Mouse (Mus musculus) liver, embryonic 13.5 days (tissue): ENCODE results near the gene Pld4. TPM values are rescaled to one million over a fixed set of nuclear protein-coding genes. Genes with fewer than 3 reads are reported as not detected.

Experiments
- ATAC-seq: fragments of 200-750 bp; cut with Nextera tagmentation; 2 replicates; pipeline ENCODE4 v1.8.0; 2017; ENCODE audit warnings: low read depth, mild to moderate bottlenecking, moderate number of reproducible peaks, moderate library complexity
- DNase-seq: peaks from one replicate; pipeline ENCODE4 v3.0.0; 2022
- H3K27ac ChIP-seq: fragments of 300-500 bp; sonication (generic); 2 replicates; pipeline ENCODE4 v1.5.1; 2015; ENCODE audit warnings: moderate library complexity, mild to moderate bottlenecking, inconsistent platforms
- H3K27me3 ChIP-seq: fragments of 300-500 bp; sonication (generic); 2 replicates; pipeline ENCODE4 v1.6.1; 2015; ENCODE audit warnings: mild to moderate bottlenecking, inconsistent platforms
- H3K36me3 ChIP-seq: fragments of 300-500 bp; sonication (generic); 2 replicates; pipeline ENCODE4 v1.6.1; 2015; ENCODE audit warnings: mild to moderate bottlenecking, inconsistent platforms
- H3K4me1 ChIP-seq: fragments of 300-500 bp; sonication (generic); replicated peaks from 2 replicates; pipeline ENCODE4 v1.6.1; 2015; ENCODE audit warnings: inconsistent platforms
- H3K4me2 ChIP-seq: fragments of 300-500 bp; sonication (generic); 2 replicates; pipeline ENCODE4 v1.6.1; 2015; ENCODE audit warnings: inconsistent platforms, mild to moderate bottlenecking, moderate library complexity
- H3K4me3 ChIP-seq: fragments of 300-500 bp; sonication (generic); replicated peaks from 2 replicates; pipeline ENCODE4 v1.5.1; 2015; ENCODE audit warnings: mild to moderate bottlenecking, inconsistent platforms
- H3K9ac ChIP-seq: fragments of 300-500 bp; sonication (generic); 2 replicates; pipeline ENCODE4 v1.6.1; 2015; ENCODE audit warnings: mild to moderate bottlenecking, inconsistent platforms
- H3K9me3 ChIP-seq: fragments of 300-500 bp; sonication (generic); replicated peaks from 2 replicates; pipeline ENCODE4 v1.6.1; 2016; ENCODE audit warnings: inconsistent platforms
- WGBS: fragments of 180-500 bp; shearing (Covaris S2); methylation state at CpG from one replicate; pipeline ENCODE4 v1.1.7; 2015; ENCODE audit not compliant: insufficient replicate concordance; 5-methylcytosine and 5-hydroxymethylcytosine counted together
- polyA plus RNA-seq: library from polyadenylated mRNA; unstranded; fragments of >200 nt; fragmentation: Nextera tagmentation; extraction: Ambion mirVana; gene quantifications from 2 replicates; pipeline ENCODE4 v1.2.1, GENCODE M21; 2015

Gene Pld4
- polyA plus RNA-seq, 1 experiment from 2014 or later: 9.6 TPM

DNA sequence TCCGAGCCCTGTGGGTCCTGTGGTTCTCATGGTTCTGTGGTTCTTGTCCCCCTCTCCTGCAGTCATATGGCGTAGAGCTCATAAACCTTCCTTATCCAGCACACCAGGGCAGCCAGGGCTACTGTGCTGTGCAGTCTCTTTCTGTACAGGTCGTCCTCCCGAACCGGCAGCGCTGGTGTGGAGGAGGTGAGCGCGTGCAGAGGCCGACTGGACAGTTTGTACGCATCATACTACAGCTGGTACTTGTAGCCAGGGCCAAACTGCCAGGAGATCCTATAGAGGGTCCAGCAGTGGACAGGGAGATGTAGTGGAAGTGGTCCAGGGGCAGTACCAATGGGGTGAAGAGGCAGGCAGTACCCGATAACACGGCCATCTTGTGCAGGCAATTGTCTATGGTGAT, 9.5 kb upstream of the Pld4 start:
- H3K9ac ChIP-seq: no peak overlapping the region
- no peaks in the 10 kb centered on the region; the same call in 1 of the 2 replicates for H3K4me1 ChIP-seq
- H3K9me3 ChIP-seq: no peaks in the 10 kb centered on the region
- no peak overlapping the region for H3K27ac ChIP-seq
- DNase-seq (no peak), ATAC-seq (no peak)
- H3K4me3 ChIP-seq: no peak overlapping the region
- H3K4me2 ChIP-seq: no peak overlapping the region
- 73% methylated on average over 12 of the region's 12 CpGs for WGBS
- H3K27me3 ChIP-seq: peaks cover 16% of the 10 kb centered on the region; the same call in 1 of the 2 replicates
- H3K36me3 ChIP-seq: no peaks in the 10 kb centered on the region

DNA sequence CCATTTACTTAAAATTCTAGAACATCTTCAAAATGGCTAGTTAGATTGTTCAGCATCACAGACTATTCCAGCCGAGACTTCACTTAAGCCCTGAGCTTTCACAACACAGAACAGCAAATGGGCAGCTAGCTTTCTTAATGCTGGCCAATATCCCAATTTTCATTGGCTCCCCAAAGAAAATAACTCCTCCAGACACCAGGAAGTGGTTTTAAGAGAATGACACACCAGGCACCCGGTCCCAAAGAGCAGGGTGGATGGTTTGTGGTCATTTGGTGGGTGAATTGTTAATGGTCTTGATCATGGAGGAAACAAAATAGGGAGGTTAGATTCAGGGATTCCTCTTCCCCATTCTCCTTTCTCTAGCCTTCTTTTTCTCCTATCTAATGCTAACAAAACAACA, 8.1 kb upstream of the Pld4 start:
- H3K4me2 ChIP-seq: no peak overlapping the region
- no peak overlapping the region for H3K4me3 ChIP-seq
- WGBS: 18% methylated on average over 2 of the region's 2 CpGs
- ATAC-seq (no peak), DNase-seq (no peak)
- no peaks in the 10 kb centered on the region for H3K36me3 ChIP-seq
- no peaks in the 10 kb centered on the region for H3K9me3 ChIP-seq
- no peak overlapping the region for H3K27ac ChIP-seq
- H3K9ac ChIP-seq: no peak overlapping the region
- H3K27me3 ChIP-seq: peaks cover 16% of the 10 kb centered on the region; the same call in 1 of the 2 replicates
- H3K4me1 ChIP-seq: no peaks in the 10 kb centered on the region; the same call in 1 of the 2 replicates

GRCm38 (mm10) chr12:112755900-112756299, 4.6 kb upstream of the Pld4 start:
- Histone ChIP-seq H3K9ac (no peak overlapping the region), H3K4me2 (no peak overlapping the region), H3K27ac (no peak overlapping the region), H3K27me3 (0 out of 2 replicates have a peak, but pooled peaks cover 8% of the 10 kb centered on the region), H3K9me3 (no peaks in the 10 kb centered on the region), H3K4me3 (no peak overlapping the region), H3K4me1 (no peaks in the 10 kb centered on the region; the same call in 1 of the 2 replicates), H3K36me3 (no peaks in the 10 kb centered on the region)
- no peak for ATAC-seq
- 42% methylated on average over 4 of the region's 4 CpGs for WGBS
- no peak for DNase-seq

GRCm38 (mm10) chr12:112757896-112758295, 2.6 kb upstream of the Pld4 start:
- no peak for DNase-seq
- no peak overlapping the region for H3K4me3 ChIP-seq
- ATAC-seq: no peak

DNA sequence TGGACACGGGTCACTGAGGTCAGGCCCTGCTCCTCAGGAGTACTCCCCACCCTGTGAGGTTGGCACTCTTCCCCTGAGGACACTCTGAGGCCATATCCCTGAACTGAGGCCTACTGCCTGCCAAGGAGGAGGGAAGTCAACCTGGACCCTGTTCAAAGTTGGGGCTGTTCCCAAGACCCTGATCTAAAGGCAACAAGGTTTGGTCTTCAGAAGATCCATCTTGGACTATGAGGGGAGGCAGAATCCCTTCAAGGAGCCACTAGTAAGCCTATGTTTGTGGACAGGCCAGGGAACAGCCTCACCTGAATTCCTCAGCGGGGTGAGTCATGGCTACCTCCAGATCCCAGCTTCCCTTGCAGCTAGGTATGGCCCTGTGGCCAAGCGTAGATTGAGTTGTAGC, 984 bp upstream of the Pld4 start:
- no peaks in the 10 kb centered on the region for H3K36me3 ChIP-seq
- no peak for ATAC-seq
- 0 out of 2 replicates have a peak, but pooled peaks cover 4% of the 10 kb centered on the region for H3K27me3 ChIP-seq
- H3K4me1 ChIP-seq: no peaks in the 10 kb centered on the region; the same call in 1 of the 2 replicates
- no peaks in the 10 kb centered on the region for H3K9me3 ChIP-seq
- H3K9ac ChIP-seq: no peak overlapping the region
- H3K27ac ChIP-seq: no peak overlapping the region
- no peak overlapping the region for H3K4me2 ChIP-seq
- no peak for DNase-seq
- H3K4me3 ChIP-seq: no peak overlapping the region
- WGBS: 51% methylated on average over 3 of the region's 3 CpGs

More at GRCm38 (mm10) chr12:112757896-112758295, 2.6 kb upstream of the Pld4 start:
- Histone ChIP-seq H3K4me1 (no peaks in the 10 kb centered on the region; the same call in 1 of the 2 replicates), H3K27ac (no peak overlapping the region), H3K27me3 (0 out of 2 replicates have a peak, but pooled peaks cover 4% of the 10 kb centered on the region), H3K9ac (no peak overlapping the region), H3K9me3 (no peaks in the 10 kb centered on the region), H3K36me3 (no peaks in the 10 kb centered on the region), H3K4me2 (no peak overlapping the region)
- WGBS: 69% methylated on average over 5 of the region's 5 CpGs

GRCm38 (mm10) chr12:112761411-112761810, 956 bp downstream of the Pld4 start:
- Histone ChIP-seq H3K27ac (no peak overlapping the region), H3K9ac (no peak overlapping the region), H3K27me3 (no peaks in the 10 kb centered on the region), H3K4me2 (peak overlapping the region; percentile 12; the same call in 1 of the 2 replicates), H3K4me1 (no peaks in the 10 kb centered on the region; the same call in 1 of the 2 replicates), H3K9me3 (no peaks in the 10 kb centered on the region), H3K4me3 (no peak overlapping the region), H3K36me3 (no peaks in the 10 kb centered on the region)
- ATAC-seq (no peak), DNase-seq (no peak)
- WGBS: 22% methylated on average over 4 of the region's 4 CpGs

DNA sequence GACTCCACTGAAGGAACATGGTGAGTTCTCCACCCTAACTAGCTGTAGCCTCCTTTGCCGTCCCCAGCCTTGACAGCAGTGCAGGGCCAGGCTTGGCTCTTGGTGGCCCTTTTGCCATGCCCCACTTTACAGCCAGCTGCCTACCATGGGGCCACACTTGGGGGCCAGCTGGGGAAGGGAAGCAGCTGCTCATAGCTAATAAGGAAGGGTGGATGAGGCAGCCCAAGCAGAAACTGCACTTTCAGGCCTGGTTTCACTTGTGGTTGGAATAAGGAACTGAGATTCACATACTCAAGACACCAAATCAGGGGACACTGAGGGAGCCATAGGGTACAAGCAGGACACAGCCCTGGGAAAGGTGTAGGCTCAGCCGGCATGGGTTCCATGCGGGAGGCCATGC, 1.6 kb downstream of the Pld4 start:
- H3K9me3 ChIP-seq: no peaks in the 10 kb centered on the region
- no peak overlapping the region for H3K9ac ChIP-seq
- no peak overlapping the region for H3K27ac ChIP-seq
- no peak overlapping the region for H3K4me3 ChIP-seq
- peak overlapping the region; percentile 12; the same call in 1 of the 2 replicates for H3K4me2 ChIP-seq
- 57% methylated on average over 3 of the region's 3 CpGs for WGBS
- no peak for DNase-seq
- H3K36me3 ChIP-seq: no peaks in the 10 kb centered on the region
- no peaks in the 10 kb centered on the region; the same call in 1 of the 2 replicates for H3K4me1 ChIP-seq
- ATAC-seq: 0 out of 2 replicates have a peak, but pooled peaks have one; percentile 12
- H3K27me3 ChIP-seq: no peaks in the 10 kb centered on the region

GRCm38 (mm10) chr12:112763176-112763575, 2.7 kb downstream of the Pld4 start:
- Histone ChIP-seq H3K36me3 (no peaks in the 10 kb centered on the region), H3K27ac (no peak overlapping the region), H3K27me3 (no peaks in the 10 kb centered on the region), H3K9ac (no peak overlapping the region), H3K4me3 (no peak overlapping the region), H3K4me2 (no peak overlapping the region), H3K4me1 (no peaks in the 10 kb centered on the region; the same call in 1 of the 2 replicates), H3K9me3 (no peaks in the 10 kb centered on the region)
- 54% methylated on average over 4 of the region's 4 CpGs for WGBS
- DNase-seq (no peak), ATAC-seq (no peak)

GRCm38 (mm10) chr12:112764141-112764540, 3.7 kb downstream of the Pld4 start:
- ATAC-seq: no peak
- no peaks in the 10 kb centered on the region for H3K9me3 ChIP-seq
- H3K4me1 ChIP-seq: no peaks in the 10 kb centered on the region; the same call in 1 of the 2 replicates
- H3K4me2 ChIP-seq: no peak overlapping the region
- WGBS: 58% methylated on average over 5 of the region's 5 CpGs
- no peak overlapping the region for H3K27ac ChIP-seq
- no peaks in the 10 kb centered on the region for H3K36me3 ChIP-seq
- no peaks in the 10 kb centered on the region for H3K27me3 ChIP-seq
- no peak overlapping the region for H3K4me3 ChIP-seq
- no peak for DNase-seq
- H3K9ac ChIP-seq: no peak overlapping the region

- WGBS: 62% methylated on average over 7 of the region's 7 CpGs
- no peaks in the 10 kb centered on the region; the same call in 1 of the 2 replicates for H3K4me1 ChIP-seq
- no peak for DNase-seq
- no peaks in the 10 kb centered on the region for H3K36me3 ChIP-seq
- no peak for ATAC-seq
- H3K4me2 ChIP-seq: no peak overlapping the region
- H3K27ac ChIP-seq: no peak overlapping the region
- H3K27me3 ChIP-seq: no peaks in the 10 kb centered on the region
- no peaks in the 10 kb centered on the region for H3K9me3 ChIP-seq
- H3K4me3 ChIP-seq: no peak overlapping the region
- no peak overlapping the region for H3K9ac ChIP-seq
These were observed 4.5 kb downstream of the Pld4 start for GRCm38 (mm10) chr12:112764991-112765390.

- ATAC-seq (no peak), DNase-seq (no peak)
- H3K27ac ChIP-seq: no peak overlapping the region
- no peaks in the 10 kb centered on the region for H3K27me3 ChIP-seq
- H3K4me2 ChIP-seq: no peak overlapping the region
- H3K4me3 ChIP-seq: no peak overlapping the region
- no peaks in the 10 kb centered on the region for H3K36me3 ChIP-seq
- H3K9ac ChIP-seq: no peak overlapping the region
- no peaks in the 10 kb centered on the region for H3K9me3 ChIP-seq
- no peaks in the 10 kb centered on the region for H3K4me1 ChIP-seq
- 74% methylated on average over 7 of the region's 7 CpGs for WGBS
These were observed 6.1 kb downstream of the Pld4 start for GRCm38 (mm10) chr12:112766586-112766985.
